Mouse (Mus musculus) heart, embryonic 10.5 days (tissue): Measurements from ENCODE around the gene Gm28230. TPM values are rescaled to one million over a fixed set of nuclear protein-coding genes. Genes with fewer than 3 reads are reported as not detected.

Experiments used
- DNase-seq: peaks from one replicate; pipeline ENCODE4 v3.0.0-alpha.2; 2017; ENCODE audit warnings: low spot score
- H3K27ac ChIP-seq: fragments of 300-500 bp; sonication (generic); 2 replicates; pipeline ENCODE4 v1.5.1; 2016; ENCODE audit warnings: mild to moderate bottlenecking
- H3K27me3 ChIP-seq: fragments of 300-500 bp; sonication (generic); 2 replicates; pipeline ENCODE4 v1.6.1; 2016; ENCODE audit warnings: mild to moderate bottlenecking; ENCODE audit not compliant: poor library complexity, insufficient read depth, severe bottlenecking
- H3K36me3 ChIP-seq: fragments of 300-500 bp; sonication (generic); 2 replicates; pipeline ENCODE4 v1.6.1; 2016; ENCODE audit warnings: mild to moderate bottlenecking, moderate library complexity
- H3K4me1 ChIP-seq: fragments of 300-500 bp; sonication (generic); 2 replicates; pipeline ENCODE4 v1.6.1; 2016; ENCODE audit warnings: mild to moderate bottlenecking
- H3K4me3 ChIP-seq: fragments of 300-500 bp; sonication (generic); 2 replicates; pipeline ENCODE4 v1.5.1; 2016; ENCODE audit warnings: mild to moderate bottlenecking, moderate library complexity
- H3K9me3 ChIP-seq: fragments of 300-500 bp; sonication (generic); 2 replicates; pipeline ENCODE4 v1.6.1; 2016; ENCODE audit warnings: mild to moderate bottlenecking, moderate library complexity
- WGBS: fragments of 180-500 bp; shearing (Covaris S2); methylation state at CpG from one replicate; pipeline ENCODE4 v1.1.7; 2016; 5-methylcytosine and 5-hydroxymethylcytosine counted together
- polyA plus RNA-seq: library from polyadenylated mRNA; unstranded; fragments of >200 nt; fragmentation: Nextera tagmentation; extraction: Ambion mirVana; gene quantifications from 2 replicates; pipeline ENCODE4 v1.2.1, GENCODE M21; 2016

The Gm28230 gene
- polyA plus RNA-seq, 1 experiment from 2014 or later = 0.35 TPM

DNA sequence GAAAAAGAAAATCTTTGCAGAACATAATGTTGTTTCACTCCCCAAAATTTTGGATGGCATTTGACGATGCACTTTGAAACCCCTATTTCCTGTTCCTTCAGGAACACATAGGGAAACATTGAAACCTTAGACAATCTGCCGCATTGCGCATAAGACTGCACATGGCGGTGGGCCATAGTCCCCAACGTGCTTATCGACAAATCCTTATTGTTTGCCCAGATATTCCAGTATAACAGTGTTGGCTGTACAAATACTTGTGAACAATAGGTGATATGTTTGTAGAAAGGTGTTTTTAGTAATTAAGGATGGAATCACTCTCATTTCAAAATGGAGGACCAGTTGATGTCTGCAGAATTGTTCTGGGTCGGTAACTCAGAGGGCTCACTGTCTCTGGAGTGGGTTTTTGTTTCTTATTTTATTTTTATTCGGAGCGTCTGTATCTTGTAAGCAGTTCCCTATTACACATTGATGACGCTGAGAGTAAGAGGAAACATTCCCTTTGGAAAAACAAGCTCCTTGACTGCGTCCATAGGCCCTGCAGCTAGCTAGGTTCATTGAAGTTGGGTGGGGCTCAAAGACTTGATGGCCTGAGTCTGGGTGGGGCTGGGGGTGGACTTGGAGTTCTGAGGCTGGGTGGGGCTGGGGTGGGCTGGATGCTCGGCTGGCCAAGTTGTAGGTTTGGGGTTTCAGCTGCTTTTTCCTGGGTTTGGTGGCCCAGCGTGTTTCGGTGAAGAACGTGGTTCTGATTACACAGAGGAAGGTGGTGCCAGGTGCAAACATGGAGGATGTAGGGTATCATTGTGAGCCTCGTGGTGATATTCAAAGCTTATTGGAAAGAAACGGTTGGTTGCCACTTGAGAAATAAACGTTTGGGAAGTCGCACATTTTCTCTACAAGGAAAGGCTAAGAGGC is 13.0 kb upstream of the Gm28230 start:
- Histone ChIP-seq H3K4me1 (peaks cover 13% of the 10 kb centered on the region), H3K4me3 (no peak overlapping the region), H3K27ac (no peak overlapping the region), H3K27me3 (peaks cover 100% of the 10 kb centered on the region), H3K36me3 (no peaks in the 10 kb centered on the region), H3K9me3 (no peaks in the 10 kb centered on the region)
- 7% methylated on average over 19 of the region's 19 CpGs for WGBS
- no peak for DNase-seq

DNA sequence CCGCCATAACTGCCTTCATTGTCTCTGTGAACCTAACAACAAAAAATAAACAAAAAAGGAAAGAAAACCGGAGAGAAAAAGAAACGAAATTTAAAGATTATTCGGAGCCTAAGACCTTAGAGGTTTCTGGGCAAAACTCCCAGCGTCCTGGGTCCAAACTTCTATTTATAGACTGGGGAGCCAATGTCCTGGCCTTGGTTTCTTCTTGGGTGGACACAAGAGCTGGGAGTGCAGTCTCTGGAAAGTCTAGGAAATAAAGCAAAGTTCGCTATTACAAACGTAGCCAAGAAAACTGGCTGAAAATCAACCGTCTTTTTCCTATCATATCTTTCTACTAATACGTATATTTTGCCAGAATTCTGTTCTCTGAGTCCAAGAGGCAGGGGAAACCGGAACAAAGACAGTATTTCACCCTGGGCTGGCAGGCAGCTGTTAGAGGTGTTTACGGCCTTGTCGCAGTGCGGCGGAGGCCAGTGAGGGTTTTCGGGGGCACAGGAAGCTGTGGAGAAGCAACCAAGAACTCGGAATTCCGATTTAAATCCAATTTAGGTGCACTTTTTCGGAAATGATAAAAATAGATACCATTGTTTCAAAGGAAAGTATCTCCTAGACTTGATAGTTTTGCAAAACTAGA is 12.3 kb upstream of the Gm28230 start:
- H3K27me3 ChIP-seq = peaks cover 100% of the 10 kb centered on the region
- no peaks in the 10 kb centered on the region for H3K36me3 ChIP-seq
- peaks cover 13% of the 10 kb centered on the region for H3K4me1 ChIP-seq
- WGBS = 4% methylated on average over 18 of the region's 18 CpGs
- H3K27ac ChIP-seq = no peak overlapping the region
- DNase-seq = no peak
- H3K9me3 ChIP-seq = no peaks in the 10 kb centered on the region
- no peak overlapping the region for H3K4me3 ChIP-seq

DNA sequence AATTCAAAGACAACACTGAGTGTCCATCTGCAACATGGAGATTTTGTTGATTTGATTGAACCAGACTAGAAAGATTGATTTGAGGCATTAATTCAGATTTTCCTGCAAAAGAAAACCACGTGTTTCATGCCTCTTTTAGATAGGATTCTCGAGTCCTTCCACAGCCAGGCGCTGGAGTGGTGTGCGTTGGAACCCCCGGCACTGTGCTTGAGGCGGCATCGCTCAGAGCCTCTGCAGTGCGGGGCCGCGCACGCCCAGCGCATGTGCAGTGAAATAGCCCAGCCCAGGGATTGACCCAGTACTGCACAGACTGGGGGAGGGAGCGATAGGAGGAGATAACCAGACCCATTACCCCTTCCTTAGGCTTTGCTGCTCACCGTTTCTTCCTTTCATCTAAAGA is 11.6 kb upstream of the Gm28230 start:
- Histone ChIP-seq H3K4me1 (peaks cover 13% of the 10 kb centered on the region), H3K36me3 (no peaks in the 10 kb centered on the region), H3K27ac (no peak overlapping the region), H3K27me3 (peaks cover 100% of the 10 kb centered on the region), H3K9me3 (no peaks in the 10 kb centered on the region), H3K4me3 (no peak overlapping the region)
- under 1% methylated on average over 14 of the region's 14 CpGs for WGBS
- no peak for DNase-seq

DNA sequence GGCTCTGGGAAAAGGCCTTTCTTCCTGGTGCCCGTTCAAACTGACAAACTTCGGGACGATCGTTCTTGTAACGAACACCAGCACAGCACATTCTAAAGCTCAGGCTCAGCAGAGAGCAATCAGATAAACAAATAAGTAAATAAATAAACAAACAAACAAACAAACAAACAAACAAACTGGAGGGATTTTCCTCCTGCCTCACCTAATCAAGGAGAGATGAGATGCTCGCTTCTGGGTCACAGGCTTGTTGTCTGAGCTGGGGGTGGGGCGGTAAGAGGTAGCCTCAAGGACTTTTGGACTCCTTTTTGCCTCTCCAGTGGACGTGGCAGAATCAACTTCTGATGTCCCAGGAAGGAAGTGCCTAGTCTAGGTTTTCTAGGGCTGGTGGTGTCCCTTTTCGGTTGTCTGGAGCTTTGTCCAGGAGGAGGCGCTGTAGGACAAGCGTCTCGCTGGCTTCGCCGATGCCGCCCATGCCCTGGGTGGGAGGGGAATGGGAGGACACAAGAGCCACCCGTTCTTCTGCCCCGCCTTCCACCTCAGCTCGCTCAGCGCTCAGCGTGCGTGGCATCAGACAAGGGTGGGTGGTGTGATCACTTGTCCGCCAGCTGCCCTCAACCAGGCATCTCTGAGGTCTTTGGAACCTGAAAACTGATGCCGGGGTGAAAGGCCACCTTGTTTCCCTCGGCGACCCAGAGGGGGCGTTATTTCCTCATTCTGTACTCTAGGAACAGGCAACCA is 10.9 kb upstream of the Gm28230 start:
- no peak overlapping the region for H3K27ac ChIP-seq

DNA sequence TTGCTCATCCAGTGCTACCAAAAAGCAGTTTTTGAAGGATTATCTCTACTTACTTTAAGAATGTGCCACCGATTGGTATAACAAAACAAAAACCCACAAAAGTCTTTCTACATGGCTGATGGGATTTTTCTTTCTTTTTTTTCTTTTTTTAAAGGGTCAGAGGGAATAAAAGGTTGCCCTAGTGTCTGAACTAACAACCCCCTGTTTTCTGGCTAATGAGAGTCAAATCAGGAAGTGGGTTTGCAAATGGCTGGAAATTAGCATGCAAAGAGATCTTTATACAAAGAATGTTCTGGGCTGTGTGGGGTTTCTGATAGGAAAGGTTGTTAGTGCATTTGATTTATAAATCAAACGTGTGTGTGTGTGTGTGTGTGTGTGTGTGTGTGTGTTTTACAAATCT is 6.1 kb upstream of the Gm28230 start:
- Histone ChIP-seq H3K4me1 (peaks cover 6% of the 10 kb centered on the region; the same call in 1 of the 2 replicates), H3K4me3 (no peak overlapping the region), H3K27me3 (peaks cover 100% of the 10 kb centered on the region), H3K36me3 (no peaks in the 10 kb centered on the region), H3K27ac (no peak overlapping the region), H3K9me3 (no peaks in the 10 kb centered on the region)
- DNase-seq = no peak
- 8% methylated on average over 2 of the region's 2 CpGs for WGBS

More for the DNA sequence above, 10.9 kb upstream of the Gm28230 start:
- H3K4me3 ChIP-seq = peak overlapping the region; percentile 44
- no peaks in the 10 kb centered on the region for H3K36me3 ChIP-seq
- 2% methylated on average over 26 of the region's 26 CpGs for WGBS
- H3K27me3 ChIP-seq = peaks cover 100% of the 10 kb centered on the region
- no peaks in the 10 kb centered on the region for H3K9me3 ChIP-seq
- DNase-seq = peak; percentile 91
- peaks cover 13% of the 10 kb centered on the region for H3K4me1 ChIP-seq

DNA sequence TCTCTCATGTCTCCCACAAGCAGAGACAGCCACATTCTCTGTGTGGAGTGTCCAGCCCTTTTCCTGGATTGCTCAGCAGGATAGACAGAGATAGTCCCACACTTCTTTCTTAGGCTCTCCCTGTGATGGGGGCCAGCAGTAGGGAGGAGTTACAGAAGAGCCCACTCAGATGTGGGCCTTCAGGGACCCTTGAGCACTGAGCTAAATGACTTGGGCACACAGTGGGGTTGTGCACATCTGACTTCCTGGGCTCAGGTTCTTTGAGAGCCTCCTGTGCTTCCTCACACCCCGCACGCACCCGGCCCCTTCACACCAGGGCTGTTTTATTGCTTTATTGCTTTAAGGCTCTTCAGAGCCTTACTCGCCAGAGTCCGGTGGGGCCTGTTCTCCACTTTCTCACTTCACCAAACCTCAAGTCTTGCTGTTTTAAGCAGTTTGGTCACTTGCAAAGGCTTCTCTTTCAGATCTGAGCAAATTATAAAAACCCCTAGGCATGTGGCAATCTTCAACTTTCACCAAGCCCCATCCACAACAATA is 5.5 kb upstream of the Gm28230 start:
- H3K4me1 ChIP-seq = peaks cover 4% of the 10 kb centered on the region; the same call in 1 of the 2 replicates
- H3K4me3 ChIP-seq = no peak overlapping the region
- 8% methylated on average over 5 of the region's 5 CpGs for WGBS
- no peaks in the 10 kb centered on the region for H3K9me3 ChIP-seq
- no peaks in the 10 kb centered on the region for H3K36me3 ChIP-seq
- H3K27ac ChIP-seq = no peak overlapping the region
- H3K27me3 ChIP-seq = peaks cover 100% of the 10 kb centered on the region
- no peak for DNase-seq

DNA sequence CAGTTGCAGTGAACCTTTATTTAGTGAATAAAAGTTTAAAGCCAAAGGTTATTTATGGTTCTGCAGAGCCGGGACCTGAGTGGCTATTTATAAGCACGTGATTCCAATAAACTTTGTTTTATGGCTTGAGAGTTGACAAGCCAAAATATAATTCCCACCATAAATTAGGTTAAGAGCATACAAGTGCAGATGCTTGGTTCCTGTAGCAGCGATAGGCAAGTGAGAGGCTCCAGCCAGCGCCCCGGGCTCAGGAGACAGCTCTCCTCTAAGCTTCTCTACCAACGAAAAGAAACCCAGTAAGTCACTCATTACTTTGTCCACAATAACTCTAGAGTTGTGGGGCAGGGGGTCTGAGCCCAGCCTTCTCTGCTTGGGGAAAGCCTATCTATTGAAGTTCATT is 4.6 kb upstream of the Gm28230 start:
- peaks cover 100% of the 10 kb centered on the region for H3K27me3 ChIP-seq
- no peak overlapping the region for H3K27ac ChIP-seq
- H3K9me3 ChIP-seq = no peaks in the 10 kb centered on the region
- DNase-seq = no peak
- H3K36me3 ChIP-seq = no peaks in the 10 kb centered on the region
- peaks cover 4% of the 10 kb centered on the region; the same call in 1 of the 2 replicates for H3K4me1 ChIP-seq
- H3K4me3 ChIP-seq = no peak overlapping the region
- WGBS = 7% methylated on average over 6 of the region's 6 CpGs

DNA sequence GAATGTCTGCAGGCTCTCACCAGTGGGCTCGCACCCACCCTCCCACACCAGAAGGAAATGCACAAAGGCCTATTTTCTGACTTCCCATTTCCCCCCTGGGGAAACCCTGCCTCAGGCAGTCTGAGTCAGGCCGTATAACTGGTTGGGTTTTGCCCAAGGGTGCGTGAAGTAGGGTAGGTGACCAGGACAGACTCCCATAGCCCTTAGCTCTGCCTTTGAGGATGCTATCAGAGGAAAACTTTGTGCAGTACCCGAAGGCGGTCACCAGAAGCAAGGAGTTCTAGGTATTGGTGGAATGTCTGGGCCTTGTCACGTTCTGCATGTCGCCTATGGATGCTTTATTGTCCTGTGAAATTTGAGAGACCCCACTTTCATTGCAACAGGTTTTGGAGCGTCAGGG is 3.6 kb upstream of the Gm28230 start:
- no peak for DNase-seq
- H3K9me3 ChIP-seq = no peaks in the 10 kb centered on the region
- peaks cover 100% of the 10 kb centered on the region for H3K27me3 ChIP-seq
- no peak overlapping the region for H3K4me3 ChIP-seq
- 5% methylated on average over 8 of the region's 8 CpGs for WGBS
- H3K36me3 ChIP-seq = no peaks in the 10 kb centered on the region
- H3K4me1 ChIP-seq = peaks cover 12% of the 10 kb centered on the region
- no peak overlapping the region for H3K27ac ChIP-seq

DNA sequence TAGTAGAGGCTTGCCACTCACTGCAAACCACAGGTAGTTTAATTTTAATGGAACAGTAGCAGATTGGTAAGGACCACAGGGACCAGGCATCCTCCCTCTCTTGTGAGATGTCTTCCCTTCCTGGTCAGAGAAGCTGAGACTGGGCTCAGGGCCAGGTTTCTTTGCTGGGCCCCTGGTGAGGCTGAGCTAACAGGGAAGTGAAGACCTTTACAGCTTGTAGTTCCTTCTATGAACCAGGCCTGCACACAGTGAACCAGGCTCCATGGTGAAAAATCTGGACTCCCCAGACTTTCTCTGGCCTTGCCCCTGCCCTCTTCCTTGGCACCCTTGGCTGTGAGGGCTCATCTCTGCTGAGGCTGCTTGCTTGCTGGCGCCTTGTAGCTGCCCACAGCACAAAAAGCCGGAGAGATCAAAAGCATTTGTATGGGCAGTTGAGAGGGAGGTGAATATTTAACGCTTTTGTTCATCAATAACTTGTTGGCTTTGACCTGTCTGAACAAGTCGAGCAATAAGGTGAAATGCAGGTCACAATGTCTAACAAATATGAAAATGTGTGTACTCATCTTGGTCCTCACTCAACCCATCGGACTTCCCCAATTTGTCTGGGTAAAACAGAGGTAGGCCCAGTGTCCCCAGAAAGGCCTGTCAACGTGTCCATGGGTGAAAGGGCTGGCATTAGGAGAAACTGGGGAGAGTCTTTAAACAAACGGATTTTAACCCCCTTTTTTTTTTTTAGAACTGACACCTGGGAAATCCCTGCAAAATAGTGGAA is 2.1 kb upstream of the Gm28230 start:
- peaks cover 14% of the 10 kb centered on the region for H3K4me1 ChIP-seq
- 11% methylated on average over 7 of the region's 7 CpGs for WGBS
- no peak overlapping the region for H3K4me3 ChIP-seq
- H3K36me3 ChIP-seq = no peaks in the 10 kb centered on the region
- no peak for DNase-seq
- no peak overlapping the region for H3K27ac ChIP-seq
- peaks cover 100% of the 10 kb centered on the region for H3K27me3 ChIP-seq
- no peaks in the 10 kb centered on the region for H3K9me3 ChIP-seq

DNA sequence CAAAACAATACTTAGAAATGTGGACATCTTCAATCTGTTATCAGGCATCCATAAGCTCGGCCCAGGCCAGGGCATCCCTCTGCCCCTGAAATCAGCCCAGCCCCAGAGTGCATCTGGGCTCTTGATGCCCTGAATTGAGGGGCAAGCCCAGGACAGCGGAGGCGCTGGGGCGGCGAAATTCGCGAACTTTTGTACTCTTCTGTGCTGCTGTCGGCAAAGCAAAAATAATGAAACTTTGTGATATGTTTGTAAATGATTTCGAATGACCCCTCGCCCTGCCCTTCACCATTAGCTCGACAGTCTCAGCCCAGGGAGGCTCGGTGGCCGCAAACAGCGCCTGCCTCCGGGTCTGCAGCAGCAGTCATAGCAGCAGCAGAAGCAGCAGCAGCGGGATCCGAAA is 1.4 kb upstream of the Gm28230 start:
- 2% methylated on average over 17 of the region's 17 CpGs for WGBS

DNA sequence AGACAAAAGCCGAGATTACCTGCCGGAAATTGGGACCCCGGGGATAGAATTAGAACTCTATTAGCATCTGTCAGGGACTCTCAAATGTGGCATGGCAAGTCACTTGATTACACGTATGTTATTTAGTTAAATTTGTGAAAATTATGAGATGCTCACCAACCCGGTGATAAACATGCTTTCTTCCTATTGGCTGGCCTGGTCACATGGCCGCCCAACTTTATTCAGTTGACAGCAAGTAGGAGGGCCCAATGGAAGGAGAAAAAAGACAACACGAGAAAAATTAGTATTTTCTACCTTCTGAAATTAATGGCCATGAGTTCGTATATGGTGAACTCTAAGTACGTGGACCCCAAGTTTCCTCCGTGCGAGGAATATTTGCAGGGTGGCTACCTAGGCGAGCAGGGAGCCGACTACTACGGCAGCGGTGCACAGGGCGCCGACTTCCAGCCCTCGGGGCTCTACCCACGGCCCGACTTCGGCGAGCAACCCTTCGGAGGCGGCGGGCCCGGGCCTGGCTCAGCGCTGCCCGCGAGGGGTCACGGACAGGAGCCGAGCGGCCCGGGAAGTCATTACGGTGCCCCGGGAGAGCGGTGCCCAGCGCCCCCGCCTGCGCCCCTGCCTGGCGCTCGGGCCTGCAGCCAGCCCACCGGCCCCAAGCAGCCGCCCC is 578 bp downstream of the Gm28230 start:
- Histone ChIP-seq H3K9me3 (no peaks in the 10 kb centered on the region), H3K4me1 (peaks cover 14% of the 10 kb centered on the region), H3K36me3 (no peaks in the 10 kb centered on the region), H3K27me3 (peaks cover 100% of the 10 kb centered on the region), H3K4me3 (peak overlapping the region; percentile 53), H3K27ac (peak overlapping the region; percentile 3; the same call in 1 of the 2 replicates)
- under 1% methylated on average over 43 of the region's 43 CpGs for WGBS
- no peak for DNase-seq

More for the DNA sequence above, 1.4 kb upstream of the Gm28230 start:
- peaks cover 14% of the 10 kb centered on the region for H3K4me1 ChIP-seq
- H3K36me3 ChIP-seq = no peaks in the 10 kb centered on the region
- H3K27ac ChIP-seq = no peak overlapping the region
- no peak overlapping the region for H3K4me3 ChIP-seq
- no peak for DNase-seq
- peaks cover 100% of the 10 kb centered on the region for H3K27me3 ChIP-seq
- H3K9me3 ChIP-seq = no peaks in the 10 kb centered on the region
